Mouse (Mus musculus) stomach, embryonic 14.5 days (tissue): Measurements from ENCODE around the gene Tcn2. TPM values are rescaled to one million over a fixed set of nuclear protein-coding genes. Genes with fewer than 3 reads are reported as not detected.

ENCODE experiments used
- ATAC-seq: fragments of 200-750 bp; cut with Nextera tagmentation; 2 replicates; pipeline ENCODE4 v1.8.0; 2017; ENCODE audit warnings: low read depth, moderate TSS enrichment; ENCODE audit not compliant: insufficient number of reproducible peaks, insufficient read depth, low FRiP score
- H3K27ac ChIP-seq: fragments of 300-500 bp; sonication (generic); 2 replicates; pipeline ENCODE4 v1.5.1; 2014; ENCODE audit warnings: mild to moderate bottlenecking, low read length, moderate library complexity, mixed read lengths
- H3K27me3 ChIP-seq: fragments of 300-500 bp; sonication (generic); 2 replicates; pipeline ENCODE4 v1.6.1; 2014; ENCODE audit warnings: low read length, control low read depth, mixed read lengths; ENCODE audit not compliant: control insufficient read depth, insufficient read depth
- H3K36me3 ChIP-seq: fragments of 300-500 bp; sonication (generic); 2 replicates; pipeline ENCODE4 v1.6.1; 2014; ENCODE audit warnings: mild to moderate bottlenecking, control low read depth, low read length, moderate library complexity, mixed read lengths; ENCODE audit not compliant: control insufficient read depth, insufficient read depth
- H3K4me1 ChIP-seq: fragments of 300-500 bp; sonication (generic); 2 replicates; pipeline ENCODE4 v1.6.1; 2014; ENCODE audit warnings: low read length, control low read depth, mixed read lengths; ENCODE audit not compliant: control insufficient read depth, insufficient read depth
- H3K4me2 ChIP-seq: fragments of 300-500 bp; sonication (generic); replicated peaks from 2 replicates; pipeline ENCODE4 v1.6.1; 2014; ENCODE audit warnings: low read depth, low read length, control low read depth
- H3K4me3 ChIP-seq: fragments of 300-500 bp; sonication (generic); 2 replicates; pipeline ENCODE4 v1.5.1; 2014; ENCODE audit warnings: low read depth, low read length, control low read depth
- H3K9ac ChIP-seq: fragments of 300-500 bp; sonication (generic); replicated peaks from 2 replicates; pipeline ENCODE4 v1.6.1; 2014; ENCODE audit warnings: low read depth, mild to moderate bottlenecking, control low read depth, low read length, moderate library complexity, mixed read lengths
- H3K9me3 ChIP-seq: fragments of 300-500 bp; sonication (generic); 2 replicates; pipeline ENCODE4 v1.6.1; 2016; ENCODE audit warnings: low read depth, low read length, control low read depth; ENCODE audit not compliant: control insufficient read depth
- WGBS: fragments of 180-500 bp; shearing (Covaris S2); extraction: QIAGEN DNeasy Blood & Tissue Kit; methylation state at CpG from one replicate; pipeline ENCODE4 v1.1.7; 2014; 5-methylcytosine and 5-hydroxymethylcytosine counted together
- polyA plus RNA-seq: library from polyadenylated mRNA; unstranded; fragments of >200 nt; fragmentation: Nextera tagmentation; extraction: Ambion mirVana; gene quantifications from 2 replicates; pipeline ENCODE4 v1.2.1, GENCODE M21; 2014

Gene Tcn2
- 38.9 and 42.2 TPM in 2 replicates for polyA plus RNA-seq

GRCm38 (mm10) chr11:3931511-3932211 lies at the start of gene Tcn2:
Gene Tcn2, minus strand, starts transcription at chr11:3932159.
- H3K9ac ChIP-seq = peak within 1 kb of the TSS; percentile 28; the same call in 1 of the 2 replicates
- peak within 1 kb of the TSS; percentile 39 for H3K4me3 ChIP-seq
- 0% methylated on average over 23 of the region's 26 CpGs for WGBS
- H3K4me1 ChIP-seq = peaks cover 8% of the 10 kb centered on the region
- ATAC-seq = peak; percentile 74
- H3K9me3 ChIP-seq = no peaks in the 10 kb centered on the region
- peak within 1 kb of the TSS; percentile 69 for H3K4me2 ChIP-seq
- no peaks in the 10 kb centered on the region for H3K36me3 ChIP-seq
- H3K27ac ChIP-seq = no peak within 1 kb of the TSS
- no peaks in the 10 kb centered on the region for H3K27me3 ChIP-seq

- Histone ChIP-seq H3K9ac (no peak overlapping the region), H3K4me2 (no peak overlapping the region), H3K4me3 (no peak overlapping the region), H3K4me1 (no peaks in the 10 kb centered on the region), H3K27ac (no peak overlapping the region), H3K36me3 (peaks cover 29% of the 10 kb centered on the region), H3K27me3 (peaks cover 4% of the 10 kb centered on the region; the same call in 1 of the 2 replicates), H3K9me3 (no peaks in the 10 kb centered on the region)
- ATAC-seq = no peak
- WGBS = 78% methylated on average over 6 of the region's 6 CpGs
Observed at GRCm38 (mm10) chr11:3981536-3981935, 49.6 kb upstream of the Tcn2 start.

GRCm38 (mm10) chr11:3978421-3978820 lies 46.5 kb upstream of the Tcn2 start:
- ATAC-seq = no peak
- Histone ChIP-seq H3K36me3 (peaks cover 56% of the 10 kb centered on the region), H3K27ac (no peak overlapping the region), H3K27me3 (no peaks in the 10 kb centered on the region), H3K9ac (no peak overlapping the region), H3K4me3 (no peak overlapping the region), H3K9me3 (no peaks in the 10 kb centered on the region), H3K4me2 (no peak overlapping the region), H3K4me1 (no peaks in the 10 kb centered on the region)
- WGBS = 90% methylated on average over 5 of the region's 5 CpGs

GRCm38 (mm10) chr11:3976678-3977077 lies 44.7 kb upstream of the Tcn2 start, which contains the start of gene 4930556J24Rik:
Gene 4930556J24Rik, minus strand, starts transcription at chr11:3976778.
- Histone ChIP-seq H3K4me2 (no peak within 1 kb of the TSS), H3K27me3 (no peaks in the 10 kb centered on the region), H3K9me3 (no peaks in the 10 kb centered on the region), H3K4me3 (no peak within 1 kb of the TSS), H3K27ac (no peak within 1 kb of the TSS), H3K36me3 (peaks cover 73% of the 10 kb centered on the region), H3K9ac (no peak within 1 kb of the TSS), H3K4me1 (no peaks in the 10 kb centered on the region)
- ATAC-seq = no peak
- WGBS = 94% methylated on average over 6 of the region's 6 CpGs

- Histone ChIP-seq H3K4me1 (no peaks in the 10 kb centered on the region), H3K27ac (no peak overlapping the region), H3K4me3 (no peak overlapping the region), H3K4me2 (no peak overlapping the region), H3K36me3 (peaks cover 89% of the 10 kb centered on the region), H3K9ac (no peak overlapping the region), H3K9me3 (no peaks in the 10 kb centered on the region), H3K27me3 (no peaks in the 10 kb centered on the region)
- 91% methylated on average over 3 of the region's 3 CpGs for WGBS
- no peak for ATAC-seq
Observed at GRCm38 (mm10) chr11:3974311-3974710, 42.4 kb upstream of the Tcn2 start.

GRCm38 (mm10) chr11:3973081-3973480 lies 41.1 kb upstream of the Tcn2 start:
- 96% methylated on average over 7 of the region's 7 CpGs for WGBS
- no peaks in the 10 kb centered on the region for H3K4me1 ChIP-seq
- H3K36me3 ChIP-seq = peaks cover 81% of the 10 kb centered on the region
- H3K9ac ChIP-seq = no peak overlapping the region
- ATAC-seq = no peak
- H3K27ac ChIP-seq = no peak overlapping the region
- no peak overlapping the region for H3K4me2 ChIP-seq
- no peaks in the 10 kb centered on the region for H3K27me3 ChIP-seq
- H3K4me3 ChIP-seq = no peak overlapping the region
- no peaks in the 10 kb centered on the region for H3K9me3 ChIP-seq

GRCm38 (mm10) chr11:3970361-3970760 lies 38.4 kb upstream of the Tcn2 start:
- no peak overlapping the region for H3K27ac ChIP-seq
- peaks cover 57% of the 10 kb centered on the region for H3K36me3 ChIP-seq
- H3K9ac ChIP-seq = no peak overlapping the region
- H3K4me2 ChIP-seq = no peak overlapping the region
- no peaks in the 10 kb centered on the region for H3K9me3 ChIP-seq
- H3K4me3 ChIP-seq = no peak overlapping the region
- no peak for ATAC-seq
- no peaks in the 10 kb centered on the region for H3K4me1 ChIP-seq
- no peaks in the 10 kb centered on the region for H3K27me3 ChIP-seq
- 91% methylated on average over 7 of the region's 7 CpGs for WGBS

GRCm38 (mm10) chr11:3969837-3970236 lies 37.9 kb upstream of the Tcn2 start:
- ATAC-seq = no peak
- H3K4me2 ChIP-seq = no peak overlapping the region
- no peak overlapping the region for H3K27ac ChIP-seq
- H3K9ac ChIP-seq = no peak overlapping the region
- no peak overlapping the region for H3K4me3 ChIP-seq
- no peaks in the 10 kb centered on the region for H3K9me3 ChIP-seq
- 0 out of 2 replicates have a peak, but pooled peaks cover 2% of the 10 kb centered on the region for H3K4me1 ChIP-seq
- H3K27me3 ChIP-seq = no peaks in the 10 kb centered on the region
- WGBS = 84% methylated on average over 3 of the region's 3 CpGs
- H3K36me3 ChIP-seq = peaks cover 51% of the 10 kb centered on the region
